Mouse (Mus musculus) urinary bladder, adult 2 months (tissue): ENCODE results near the gene Bzw2. TPM values are rescaled to one million over a fixed set of nuclear protein-coding genes. Genes with fewer than 3 reads are reported as not detected.

Experiments used
- DNase-seq: peaks from one replicate; pipeline ENCODE4 v3.0.0; 2022; ENCODE audit warnings: low spot score
- polyA plus RNA-seq: library from polyadenylated mRNA; depleted of rRNA; stranded (reverse); fragments of >200 nt; gene quantifications from 2 replicates; pipeline ENCODE4 v1.2.3, GENCODE M21; 2012; rRNA removed

Bzw2 gene
- polyA plus RNA-seq, 1 experiment, result 70.7 TPM

GRCm38 (mm10) chr12:36070231-36070630 is 87.6 kb downstream of the Bzw2 start:
- no peak for DNase-seq

- DNase-seq, result no peak
Observed at GRCm38 (mm10) chr12:36067538-36067937, 90.3 kb downstream of the Bzw2 start.

- DNase-seq, result no peak
Observed at GRCm38 (mm10) chr12:36065911-36066310, 92.0 kb downstream of the Bzw2 start.

GRCm38 (mm10) chr12:36057699-36058098 is 100.2 kb downstream of the Bzw2 start:
- DNase-seq, result no peak

GRCm38 (mm10) chr12:36050276-36050675 is 107.6 kb downstream of the Bzw2 start:
- DNase-seq, result no peak

- DNase-seq, result no peak
Observed at GRCm38 (mm10) chr12:36047593-36047992, 110.3 kb downstream of the Bzw2 start.

- DNase-seq, result no peak
Observed at GRCm38 (mm10) chr12:36046196-36046595, 111.7 kb downstream of the Bzw2 start.

GRCm38 (mm10) chr12:36044691-36045090 is 113.2 kb downstream of the Bzw2 start:
- no peak for DNase-seq

- peak; percentile 78 for DNase-seq
Observed at GRCm38 (mm10) chr12:36042348-36042778, 115.5 kb downstream of the Bzw2 start, which contains the start of gene Tspan13. Gene Tspan13 (minus strand): TSS chr12:36042500.

Other genes starting within 250 kb of the Bzw2 start
- gene Agr3, start 232.5 kb downstream of the Bzw2 start, polyA plus RNA-seq, result 0.08 and 0.09 TPM in 2 replicates
- 5.1 and 6.2 TPM in 2 replicates for gene Agr2, start 165.2 kb downstream of the Bzw2 start, polyA plus RNA-seq
- 111 and 116 TPM in 2 replicates for gene Tspan13, start 115.6 kb downstream of the Bzw2 start, polyA plus RNA-seq
- gene Ankmy2, start 966 bp downstream of the Bzw2 start, polyA plus RNA-seq, result 36.2 and 43.3 TPM in 2 replicates
- gene Lrrc72, start 95.3 kb upstream of the Bzw2 start, polyA plus RNA-seq, result not detected in 2 replicates
- 10.8 and 14.8 TPM in 2 replicates for gene Sostdc1, start 156.1 kb upstream of the Bzw2 start, polyA plus RNA-seq
- gene Ispd, start 223.4 kb upstream of the Bzw2 start, polyA plus RNA-seq, result 4.2 and 4.9 TPM in 2 replicates
- gene D630036H23Rik, start 224.1 kb upstream of the Bzw2 start, polyA plus RNA-seq, result 1.4 TPM in 2 replicates